Mouse (Mus musculus) liver, adult 2 months (tissue): ENCODE data around the gene Has3. TPM values are rescaled to one million over a fixed set of nuclear protein-coding genes. Genes with fewer than 3 reads are reported as not detected.
A peak's percentile ranks its signal among the peaks of the same experiment; 100 is the strongest.

Experiments
- DNase-seq: peaks from one replicate; pipeline ENCODE4 v3.0.0-alpha.2; 2011; ENCODE audit warnings: low read depth, low spot score; ENCODE audit errors: extremely low read depth
- H3K27ac ChIP-seq: fragments of 200-500 bp; replicated peaks from 2 replicates; pipeline ENCODE4 v1.5.1; 2012; ENCODE audit warnings: low read depth, mild to moderate bottlenecking, control low read depth, inconsistent platforms, low read length; ENCODE audit not compliant: insufficient read depth
- H3K27me3 ChIP-seq: fragments of 200-500 bp; 2 replicates; pipeline ENCODE4 v1.6.1; 2012; ENCODE audit warnings: mild to moderate bottlenecking, moderate library complexity, low read length, inconsistent platforms; ENCODE audit not compliant: control insufficient read depth, insufficient read depth
- H3K36me3 ChIP-seq: fragments of 200-500 bp; 2 replicates; pipeline ENCODE4 v1.6.1; 2012; ENCODE audit warnings: low read length, inconsistent platforms; ENCODE audit not compliant: control insufficient read depth, insufficient read depth
- H3K4me1 ChIP-seq: fragments of 200-500 bp; 2 replicates; pipeline ENCODE4 v1.6.1; 2011; ENCODE audit warnings: low read length; ENCODE audit not compliant: control insufficient read depth, insufficient read depth
- H3K4me3 ChIP-seq: fragments of 200-500 bp; 2 replicates; pipeline ENCODE4 v1.5.1; 2011; ENCODE audit warnings: low read depth, mild to moderate bottlenecking, control low read depth, low read length, moderate library complexity; ENCODE audit not compliant: insufficient read depth
- H3K79me2 ChIP-seq: fragments of 200-500 bp; 2 replicates; pipeline ENCODE4 v1.6.1; 2012; ENCODE audit warnings: inconsistent platforms, mild to moderate bottlenecking, low read length, moderate library complexity; ENCODE audit not compliant: control insufficient read depth, insufficient read depth
- H3K9ac ChIP-seq: fragments of 200-500 bp; 2 replicates; pipeline ENCODE4 v1.6.1; 2012; ENCODE audit warnings: low read depth, mild to moderate bottlenecking, control low read depth, inconsistent platforms, low read length
- CTCF ChIP-seq: fragments of 200-500 bp; IDR thresholded peaks from 2 replicates; pipeline ENCODE4 v1.5.1; 2011; ENCODE audit warnings: low read depth, low read length, control low read depth
- POLR2A ChIP-seq: fragments of 200-500 bp; IDR thresholded peaks from 2 replicates; pipeline ENCODE4 v1.6.1; 2011; ENCODE audit warnings: low read length, control low read depth; ENCODE audit not compliant: insufficient read depth; ENCODE audit errors: extremely low read depth
- WGBS: fragments of 180-500 bp; shearing (Covaris S2); methylation state at CpG from one replicate; pipeline ENCODE4 v1.1.7; 2018; 5-methylcytosine and 5-hydroxymethylcytosine counted together
- polyA plus RNA-seq: library from polyadenylated mRNA; depleted of rRNA; stranded (reverse); fragments of >200 nt; gene quantifications from 2 replicates; pipeline ENCODE4 v1.2.3, GENCODE M21; 2012
- total RNA-seq: library from RNA; depleted of rRNA; stranded (reverse); fragments of >200 nt; gene quantifications from 2 replicates; pipeline ENCODE4 v1.2.3, GENCODE M21; 2014

Has3 gene
- total and polyA plus RNA-seq, 2 experiments, result 0.02 TPM; not detected in 1

- H3K9ac ChIP-seq, result peak overlapping the region; percentile 96
- DNase-seq, result no peak
- peaks cover 19% of the 10 kb centered on the region for H3K79me2 ChIP-seq
- H3K27ac ChIP-seq, result peak overlapping the region; percentile 9; the same call in 1 of the 2 replicates
- peak overlapping the region; percentile 99 for H3K4me3 ChIP-seq
- H3K27me3 ChIP-seq, result no peaks in the 10 kb centered on the region
- peaks cover 8% of the 10 kb centered on the region for H3K36me3 ChIP-seq
- H3K4me1 ChIP-seq, result peaks cover 6% of the 10 kb centered on the region
- TF ChIP-seq POLR2A (no peak), CTCF (no peak)
- WGBS, result 5% methylated on average over 15 of the region's 15 CpGs
These were observed 22.3 kb downstream of the Has3 start for GRCm38 (mm10) chr8:106892210-106892805.

- Histone ChIP-seq H3K27me3 (no peaks in the 10 kb centered on the region), H3K36me3 (peaks cover 11% of the 10 kb centered on the region), H3K4me3 (peak overlapping the region; percentile 99), H3K9ac (peak overlapping the region; percentile 96), H3K4me1 (peaks cover 6% of the 10 kb centered on the region), H3K27ac (peak overlapping the region; percentile 65), H3K79me2 (peaks cover 19% of the 10 kb centered on the region)
- WGBS, result 2% methylated on average over 53 of the region's 57 CpGs
- no peak for TF ChIP-seq CTCF
- TF ChIP-seq POLR2A, result no peak
- DNase-seq, result no peak
These were observed 22.9 kb downstream of the Has3 start for GRCm38 (mm10) chr8:106892806-106893451.

GRCm38 (mm10) chr8:106893481-106894156 lies 23.6 kb downstream of the Has3 start, which contains the start of gene Utp4:
TSS of gene Utp4 (plus strand) at chr8:106893636.
- Histone ChIP-seq H3K4me3 (peak within 1 kb of the TSS; percentile 99), H3K27ac (peak within 1 kb of the TSS; percentile 68), H3K27me3 (no peaks in the 10 kb centered on the region), H3K79me2 (peaks cover 19% of the 10 kb centered on the region), H3K36me3 (peaks cover 18% of the 10 kb centered on the region), H3K4me1 (peaks cover 4% of the 10 kb centered on the region), H3K9ac (peak within 1 kb of the TSS; percentile 96)
- DNase-seq, result peak; percentile 52
- TF ChIP-seq CTCF (no peak), POLR2A (peak; percentile 52; the same call in 1 of the 2 replicates)
- WGBS, result under 1% methylated on average over 63 of the region's 63 CpGs

GRCm38 (mm10) chr8:106899473-106899872 lies 29.4 kb downstream of the Has3 start:
- Histone ChIP-seq H3K9ac (no peak overlapping the region), H3K36me3 (peaks cover 60% of the 10 kb centered on the region)
- 93% methylated on average over 5 of the region's 5 CpGs for WGBS

GRCm38 (mm10) chr8:106905727-106906480 lies 35.9 kb downstream of the Has3 start:
- no peak overlapping the region for H3K27ac ChIP-seq
- peaks cover 74% of the 10 kb centered on the region for H3K36me3 ChIP-seq
- no peaks in the 10 kb centered on the region for H3K27me3 ChIP-seq
- no peak for DNase-seq
- H3K9ac ChIP-seq, result no peak overlapping the region
- WGBS, result 95% methylated on average over 17 of the region's 17 CpGs
- no peaks in the 10 kb centered on the region for H3K79me2 ChIP-seq
- TF ChIP-seq POLR2A (no peak), CTCF (peak; percentile 29; the same call in 1 of the 2 replicates)
- H3K4me3 ChIP-seq, result no peak overlapping the region
- peaks cover 2% of the 10 kb centered on the region; the same call in 1 of the 2 replicates for H3K4me1 ChIP-seq

More at GRCm38 (mm10) chr8:106899473-106899872, 29.4 kb downstream of the Has3 start:
- H3K27ac ChIP-seq, result no peak overlapping the region
- H3K79me2 ChIP-seq, result no peaks in the 10 kb centered on the region
- H3K27me3 ChIP-seq, result no peaks in the 10 kb centered on the region
- no peak for DNase-seq
- TF ChIP-seq CTCF (no peak), POLR2A (no peak)
- peaks cover 2% of the 10 kb centered on the region; the same call in 1 of the 2 replicates for H3K4me1 ChIP-seq
- no peak overlapping the region for H3K4me3 ChIP-seq
